ENCODE assay signal across 15 mouse cellular contexts in the genomic region with DNA sequence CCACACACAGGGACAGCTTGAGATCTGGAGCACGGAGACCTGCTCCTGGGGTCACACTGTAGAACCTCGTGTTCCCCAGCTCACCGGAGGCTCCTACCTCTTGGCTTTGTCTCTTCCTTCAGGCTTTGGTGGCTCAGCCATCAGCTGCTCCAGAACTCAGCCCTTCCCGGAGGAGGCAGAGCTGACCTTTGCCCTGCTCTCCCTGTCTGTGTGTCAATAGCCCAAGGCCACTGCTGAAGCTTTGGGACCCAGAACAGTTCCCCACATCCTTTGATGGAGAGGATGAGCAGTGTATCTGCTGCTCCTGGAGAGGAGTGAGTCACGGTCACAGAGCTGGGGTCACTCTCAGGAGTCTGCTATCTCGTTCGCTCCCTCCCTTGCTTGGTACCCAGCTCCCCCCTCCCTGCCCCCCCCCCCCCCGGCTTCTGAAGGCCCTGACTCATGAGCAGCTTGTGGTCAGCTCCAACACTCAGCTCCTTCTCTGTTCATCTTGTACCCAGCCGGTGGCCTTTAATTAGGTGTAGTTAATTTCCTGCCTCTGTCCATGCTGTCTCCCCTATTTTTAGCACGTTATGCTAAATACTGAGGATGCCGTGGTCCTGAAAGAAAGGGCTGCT. TPM values are rescaled to one million over a fixed set of nuclear protein-coding genes. Genes with fewer than 3 reads are reported as not detected.
DNase-seq lines count a peak whose midpoint lies in the region; ATAC-seq and TF ChIP-seq lines count a peak whose summit lies in the region.
"Had no signal": no experiment of that assay in that cellular context is flagged by ENCODE, and none has a peak within 500 bp of the region (broad histone marks: within the 10 kb centered on the region; RNA-seq: fewer than 3 reads in every experiment).

No protein-coding gene starts in this region.

- peaks cover 19% of the 10 kb centered on the region for H3K4me1 ChIP-seq in liver, embryonic 12.5 days
- no peaks in the 10 kb centered on the region for H3K4me1 ChIP-seq in liver, postnatal 0 days (ENCODE audit: insufficient read depth)

- no peak overlapping the region for H3K9ac ChIP-seq in liver, embryonic 12.5 days
- no peak overlapping the region for H3K9ac ChIP-seq in liver, postnatal 0 days (replicated peaks)

- H3K4me3 ChIP-seq in liver, embryonic 12.5 days: no peak overlapping the region
- no peak overlapping the region for H3K4me3 ChIP-seq in liver, postnatal 0 days (ENCODE audit: low read depth, low read length)

- TF ChIP-seq CTCF in liver, postnatal 0 days (IDR thresholded peaks at IDR 0.05; ENCODE audit: low read depth): no peak

- H3K27ac ChIP-seq in liver, embryonic 12.5 days: no peak overlapping the region
- H3K27ac ChIP-seq in liver, postnatal 0 days (ENCODE audit: low read depth): no peak overlapping the region

- ATAC-seq in liver, embryonic 12.5 days: 0 out of 2 replicates have a peak, but pooled peaks have one; percentile 24
- no peak; the same call in 1 of the 2 replicates for ATAC-seq in liver, postnatal 0 days
- ATAC-seq: hindbrain, embryonic 16.5 days; intestine, postnatal 0 days; midbrain, embryonic 16.5 days had no signal

- 32% methylated on average over 10 of the region's 11 CpGs for WGBS in liver, embryonic 12.5 days (ENCODE audit: insufficient replicate concordance)
- 42% methylated on average over 11 of the region's 11 CpGs for WGBS in liver, postnatal 0 days (ENCODE audit: insufficient replicate concordance)

- H3K27me3 ChIP-seq in liver, embryonic 12.5 days (replicated peaks): peaks cover 10% of the 10 kb centered on the region; the same call in 1 of the 2 replicates
- no peaks in the 10 kb centered on the region for H3K27me3 ChIP-seq in liver, postnatal 0 days (ENCODE audit: insufficient read depth, low read length)

- H3K9me3 ChIP-seq in liver, embryonic 12.5 days (replicated peaks): no peaks in the 10 kb centered on the region
- peaks cover 3% of the 10 kb centered on the region; the same call in 1 of the 2 replicates for H3K9me3 ChIP-seq in liver, postnatal 0 days (ENCODE audit: low read length)

- no peak overlapping the region for H3K4me2 ChIP-seq in liver, embryonic 12.5 days
- no peak overlapping the region for H3K4me2 ChIP-seq in liver, postnatal 0 days (ENCODE audit: low read depth, low read length)
- H3K4me2 ChIP-seq: heart, embryonic 11.5 days had no signal

- TF ChIP-seq EP300 in liver, postnatal 0 days (IDR thresholded peaks at IDR 0.05; ENCODE audit: low read depth): no peak

- no peaks in the 10 kb centered on the region for H3K36me3 ChIP-seq in liver, embryonic 12.5 days
- no peaks in the 10 kb centered on the region for H3K36me3 ChIP-seq in liver, postnatal 0 days (replicated peaks; ENCODE audit: insufficient read depth, low read length)

- peak; percentile 45 for DNase-seq in adrenal gland, postnatal 14 days
- DNase-seq in adrenal gland, adult 8-10 months: no peak
- no peak for DNase-seq in liver, postnatal 0 days
- peak; percentile 69 for DNase-seq in 3T3-L1 (ENCODE audit: low read depth, low spot score)
- peak; percentile 53 for DNase-seq in lung, postnatal 10 days
- no peak for DNase-seq in cerebellum, postnatal 14 days
- DNase-seq in left cerebral cortex, adult 18-20 months (ENCODE audit: low spot score in 2 of 2): no peak
- DNase-seq: cerebellum, adult 8-10 months; kidney, postnatal 14 days; right cerebral cortex, adult 18-20 months had no signal

RNA-seq across cellular contexts. Expression of a gene that starts 54.5 kb away (rescaled TPM):
- 48.2 and 54.3 TPM in 2 replicates for total RNA-seq in adrenal gland, postnatal 14 days (2021)
- 10 to 100 TPM; 56.1 to 70.3 (median 60.7) TPM for total RNA-seq in adrenal gland, adult 8-10 months (2022)
- polyA plus RNA-seq in liver, embryonic 12.5 days (2016; fragmentation: Nextera tagmentation; extraction: Ambion mirVana): 38.4 and 39.2 TPM in 2 replicates
- polyA plus RNA-seq in liver, postnatal 0 days (2015; fragmentation: Nextera tagmentation; extraction: Ambion mirVana): 31.4 and 32.4 TPM in 2 replicates
- 10 to 100 TPM; 60.8 to 62.7 TPM for total RNA-seq in left cerebral cortex, adult 18-20 months (2021)

Comparison
In these comparisons a context has a peak if more than half of its experiments do, and no peak if none do; other contexts are left out.
1. DNase-seq: peak in adrenal gland, postnatal 14 days (single experiment), 3T3-L1 (single experiment) and lung, postnatal 10 days (single experiment); none in adrenal gland, adult 8-10 months (single experiment), liver, postnatal 0 days (single experiment), cerebellum, postnatal 14 days (0 of 2) and left cerebral cortex, adult 18-20 months (0 of 2).